Mouse (Mus musculus): ENCODE data around the gene Myo3a. TPM values are rescaled to one million over a fixed set of nuclear protein-coding genes. Genes with fewer than 3 reads are reported as not detected.

The Myo3a gene
- polyA plus RNA-seq, 2 experiments, result not detected

GRCm38 (mm10) chr2:22648394-22648793 lies 421.1 kb downstream of the Myo3a start:
- WGBS (ENCODE audit: insufficient replicate concordance), result 59% methylated on average over 1 of the region's 1 CpGs
- ATAC-seq (ENCODE audit: insufficient read depth), result no peak

GRCm38 (mm10) chr2:22651826-22652225 lies 424.5 kb downstream of the Myo3a start:
- TF ChIP-seq EP300 (IDR thresholded peaks at IDR 0.05; ENCODE audit: low read depth) (no peak), CTCF (IDR thresholded peaks at IDR 0.05; ENCODE audit: low read depth) (no peak)
- no peak for ATAC-seq (ENCODE audit: insufficient read depth)
- 59% methylated on average over 4 of the region's 4 CpGs for WGBS (ENCODE audit: insufficient replicate concordance)

More at GRCm38 (mm10) chr2:22648394-22648793, 421.1 kb downstream of the Myo3a start:
- Histone ChIP-seq H3K27me3 (ENCODE audit: control insufficient read depth, insufficient read depth, low read length) (no peaks in the 10 kb centered on the region), H3K4me3 (ENCODE audit: insufficient read depth in 1 of 2, low read depth in 2 of 2, low read length in 2 of 2) (no peak overlapping the region), H3K4me2 (ENCODE audit: low read depth) (no peak overlapping the region), H3K4me1 (replicated peaks; ENCODE audit: control insufficient read depth in 2 of 2, insufficient read depth in 2 of 2, low read length in 1 of 2) (no peaks in the 10 kb centered on the region), H3K27ac (no peak overlapping the region), H3K9ac (replicated peaks) (no peak overlapping the region), H3K36me3 (replicated peaks; ENCODE audit: control insufficient read depth, insufficient read depth, low read depth) (no peaks in the 10 kb centered on the region), H3K9me3 (ENCODE audit: control insufficient read depth, low read length) (no peaks in the 10 kb centered on the region)
- TF ChIP-seq CTCF (IDR thresholded peaks at IDR 0.05; ENCODE audit: low read depth) (no peak), EP300 (IDR thresholded peaks at IDR 0.05; ENCODE audit: low read depth) (no peak)
- no peak for DNase-seq (ENCODE audit: low read depth in 3 of 3, low spot score in 3 of 3)

DNA sequence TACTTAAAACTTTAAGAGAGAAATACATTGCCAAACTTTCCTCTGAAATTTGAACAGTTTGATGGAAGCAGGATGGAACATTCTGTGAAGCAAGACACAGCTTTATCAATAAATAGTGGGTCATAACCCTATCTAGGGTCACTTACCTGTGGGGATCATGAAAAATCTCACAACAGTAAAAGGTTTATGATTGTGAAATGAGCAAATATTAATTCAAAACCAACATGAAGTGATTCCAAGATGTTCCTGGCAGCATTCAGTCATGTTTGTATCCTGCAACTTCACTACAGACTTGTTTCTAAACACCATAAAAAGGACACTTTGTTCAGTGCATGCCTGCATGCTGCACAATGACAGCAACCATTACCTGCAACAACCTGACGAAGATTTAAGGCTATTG lies 436.4 kb downstream of the Myo3a start:
- Histone ChIP-seq H3K4me2 (ENCODE audit: low read depth) (no peak overlapping the region), H3K36me3 (replicated peaks; ENCODE audit: control insufficient read depth, insufficient read depth, low read depth) (no peaks in the 10 kb centered on the region), H3K9ac (replicated peaks) (no peak overlapping the region), H3K9me3 (ENCODE audit: control insufficient read depth, low read length) (no peaks in the 10 kb centered on the region), H3K4me1 (replicated peaks; ENCODE audit: control insufficient read depth in 2 of 2, insufficient read depth in 2 of 2, low read length in 1 of 2) (no peaks in the 10 kb centered on the region), H3K4me3 (ENCODE audit: insufficient read depth in 1 of 2, low read depth in 2 of 2, low read length in 2 of 2) (no peak overlapping the region), H3K27ac (no peak overlapping the region), H3K27me3 (ENCODE audit: control insufficient read depth, insufficient read depth, low read length) (no peaks in the 10 kb centered on the region)
- ATAC-seq (ENCODE audit: insufficient read depth) (no peak), DNase-seq (ENCODE audit: low read depth in 3 of 3, low spot score in 3 of 3) (no peak)
- no peak for TF ChIP-seq EP300 (IDR thresholded peaks at IDR 0.05; ENCODE audit: low read depth)
- no peak for TF ChIP-seq CTCF (IDR thresholded peaks at IDR 0.05; ENCODE audit: low read depth)
- WGBS (ENCODE audit: insufficient replicate concordance), result 42% methylated on average over 1 of the region's 1 CpGs

More at GRCm38 (mm10) chr2:22651826-22652225, 424.5 kb downstream of the Myo3a start:
- Histone ChIP-seq H3K27ac (no peak overlapping the region), H3K4me3 (ENCODE audit: insufficient read depth in 1 of 2, low read depth in 2 of 2, low read length in 2 of 2) (no peak overlapping the region), H3K9me3 (ENCODE audit: control insufficient read depth, low read length) (no peaks in the 10 kb centered on the region), H3K4me2 (ENCODE audit: low read depth) (no peak overlapping the region), H3K9ac (replicated peaks) (no peak overlapping the region), H3K27me3 (ENCODE audit: control insufficient read depth, insufficient read depth, low read length) (no peaks in the 10 kb centered on the region), H3K4me1 (replicated peaks; ENCODE audit: control insufficient read depth in 2 of 2, insufficient read depth in 2 of 2, low read length in 1 of 2) (no peaks in the 10 kb centered on the region), H3K36me3 (replicated peaks; ENCODE audit: control insufficient read depth, insufficient read depth, low read depth) (no peaks in the 10 kb centered on the region)
- DNase-seq (ENCODE audit: low read depth in 3 of 3, low spot score in 3 of 3), result no peak

Small RNA genes lying within 50 kb of the gene (microRNA-seq; reads per million reads assigned to microRNA genes)
- gene Gm23636, result not detected
- not detected for gene Mir3967

Measured in liver, embryonic 14.5 days (tissue).